Mouse (Mus musculus) ES-Bruce4 (cell line): ENCODE data around the gene Trdmt1. TPM values are rescaled to one million over a fixed set of nuclear protein-coding genes. Genes with fewer than 3 reads are reported as not detected.

Source experiments
- H3K27ac ChIP-seq: 2 replicates; pipeline ENCODE4 v1.5.1; 2012; ENCODE audit warnings: low read length, inconsistent platforms; ENCODE audit not compliant: insufficient read depth
- H3K27me3 ChIP-seq: 2 replicates; pipeline ENCODE4 v1.6.1; 2012; ENCODE audit warnings: mild to moderate bottlenecking, low read length, inconsistent platforms; ENCODE audit not compliant: control insufficient read depth, poor library complexity, insufficient read depth, severe bottlenecking
- H3K36me3 ChIP-seq: 2 replicates; pipeline ENCODE4 v1.6.1; 2012; ENCODE audit warnings: inconsistent platforms, mild to moderate bottlenecking, low read length, moderate library complexity; ENCODE audit not compliant: control insufficient read depth, poor library complexity, insufficient read depth, severe bottlenecking
- H3K4me1 ChIP-seq: one replicate; pipeline ENCODE4 v1.8.1; 2011; ENCODE audit warnings: low read length; ENCODE audit not compliant: control insufficient read depth, insufficient read depth
- H3K4me3 ChIP-seq: 2 replicates; pipeline ENCODE4 v1.5.1; 2011; ENCODE audit warnings: low read depth, mild to moderate bottlenecking, low read length
- H3K9ac ChIP-seq: 2 replicates; pipeline ENCODE4 v1.6.1; 2012; ENCODE audit warnings: low read depth, mild to moderate bottlenecking, inconsistent platforms; ENCODE audit not compliant: poor library complexity, severe bottlenecking
- H3K9me3 ChIP-seq: replicated peaks from 2 replicates; pipeline ENCODE4 v1.6.1; 2012; ENCODE audit warnings: mild to moderate bottlenecking, low read length, inconsistent platforms; ENCODE audit not compliant: control insufficient read depth, poor library complexity, insufficient read depth, severe bottlenecking
- CTCF ChIP-seq: IDR thresholded peaks from one replicate; pipeline ENCODE4 v1.8.1; 2011; ENCODE audit warnings: low read depth, low read length
- EP300 ChIP-seq: IDR thresholded peaks from 2 replicates; pipeline ENCODE4 v1.6.1; 2011; ENCODE audit warnings: low read depth, low read length; ENCODE audit not compliant: insufficient read depth
- POLR2A ChIP-seq: IDR thresholded peaks from one replicate; pipeline ENCODE4 v1.8.1; 2011; ENCODE audit warnings: low read length; ENCODE audit not compliant: insufficient read depth
- polyA plus RNA-seq: library from polyadenylated mRNA; stranded (reverse); fragments of >200 nt; gene quantifications from 2 replicates; pipeline ENCODE4 v1.2.4, GENCODE M21; 2011; ENCODE audit warnings: low read depth; ENCODE audit not compliant: missing spikeins, insufficient read depth, insufficient read length

Trdmt1 gene
- polyA plus RNA-seq, 1 experiment: 14.9 TPM

DNA sequence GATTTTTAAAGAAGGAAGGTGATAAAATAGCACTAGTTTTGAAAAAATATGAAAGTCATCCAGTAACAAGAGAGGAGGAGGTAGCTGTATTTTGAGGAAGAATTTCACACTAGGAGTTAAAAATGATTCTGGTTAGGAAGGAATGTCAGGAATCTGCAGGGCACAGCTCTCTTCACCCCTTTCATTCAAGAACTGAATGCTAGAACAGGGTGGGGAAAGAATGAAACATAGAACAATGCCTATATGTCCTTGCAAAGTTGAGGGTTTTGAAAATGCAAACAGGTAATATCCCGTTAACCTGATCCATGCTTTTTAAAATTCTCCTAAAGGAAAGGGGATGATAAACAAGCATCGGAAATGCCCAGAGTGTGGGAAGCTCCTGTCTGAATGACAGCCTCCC lies 9.5 kb upstream of the Trdmt1 start:
- Histone ChIP-seq H3K27me3 (no peaks in the 10 kb centered on the region), H3K36me3 (no peaks in the 10 kb centered on the region), H3K27ac (no peak overlapping the region), H3K9ac (no peak overlapping the region), H3K4me3 (no peak overlapping the region), H3K9me3 (no peaks in the 10 kb centered on the region), H3K4me1 (no peaks in the 10 kb centered on the region)
- TF ChIP-seq POLR2A (no peak), EP300 (no peak), CTCF (no peak)

DNA sequence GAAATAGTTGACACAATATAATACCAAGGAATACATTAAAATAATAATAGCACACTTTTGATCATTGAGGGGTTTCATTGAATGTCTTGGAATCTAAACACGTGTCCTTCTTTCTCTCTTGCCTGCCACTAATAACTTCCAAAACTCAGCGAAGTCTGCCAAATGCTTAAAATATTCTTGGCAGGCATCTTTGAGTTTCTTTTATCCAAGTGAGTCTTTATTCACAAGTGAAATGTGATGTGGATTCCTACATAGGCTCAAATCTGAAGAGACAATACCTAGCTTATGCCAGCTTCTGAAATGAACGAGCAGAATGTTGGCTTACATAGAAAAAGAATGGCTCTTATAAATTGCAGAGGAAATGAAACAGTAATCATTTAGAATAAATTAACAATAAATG lies 4.3 kb upstream of the Trdmt1 start:
- Histone ChIP-seq H3K27me3 (no peaks in the 10 kb centered on the region), H3K9me3 (no peaks in the 10 kb centered on the region), H3K36me3 (no peaks in the 10 kb centered on the region), H3K27ac (no peak overlapping the region), H3K4me1 (no peaks in the 10 kb centered on the region), H3K9ac (no peak overlapping the region), H3K4me3 (no peak overlapping the region)
- TF ChIP-seq EP300: no peak

DNA sequence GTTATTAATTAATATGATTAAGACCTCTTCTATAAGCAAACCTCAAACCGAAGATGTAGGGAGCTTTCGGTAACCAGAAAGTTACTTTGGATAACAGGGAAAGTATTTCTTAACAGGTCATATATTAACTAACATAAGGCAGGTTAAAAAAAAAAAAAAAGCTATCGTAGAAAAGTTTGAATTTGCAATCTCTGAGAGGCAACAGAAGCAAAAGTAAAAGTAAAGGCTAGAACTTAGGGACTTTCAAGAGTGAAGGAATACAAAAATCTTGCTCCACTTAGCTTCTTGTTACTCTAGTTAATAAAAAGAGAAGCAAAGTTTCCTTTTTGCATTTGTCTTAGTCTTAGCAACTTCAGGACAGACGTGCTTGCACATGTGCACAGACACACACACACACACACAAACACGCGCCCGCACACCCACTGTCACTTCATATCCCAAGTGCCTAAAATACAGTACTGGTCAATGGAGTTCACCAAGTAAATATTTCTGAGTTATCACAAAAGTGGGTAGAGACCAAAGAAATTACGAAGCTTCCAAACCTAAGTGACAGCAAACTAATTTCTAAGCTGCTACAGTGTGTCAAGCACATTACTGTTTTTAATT lies 846 bp downstream of the Trdmt1 start:
- peak overlapping the region; percentile 54; the same call in 1 of the 2 replicates for H3K9ac ChIP-seq
- no peaks in the 10 kb centered on the region for H3K9me3 ChIP-seq
- no peaks in the 10 kb centered on the region for H3K36me3 ChIP-seq
- no peak for TF ChIP-seq POLR2A
- TF ChIP-seq EP300: no peak
- TF ChIP-seq CTCF: no peak
- peak overlapping the region; percentile 80; the same call in 1 of the 2 replicates for H3K4me3 ChIP-seq
- H3K27ac ChIP-seq: no peak overlapping the region
- no peaks in the 10 kb centered on the region for H3K4me1 ChIP-seq
- H3K27me3 ChIP-seq: no peaks in the 10 kb centered on the region

DNA sequence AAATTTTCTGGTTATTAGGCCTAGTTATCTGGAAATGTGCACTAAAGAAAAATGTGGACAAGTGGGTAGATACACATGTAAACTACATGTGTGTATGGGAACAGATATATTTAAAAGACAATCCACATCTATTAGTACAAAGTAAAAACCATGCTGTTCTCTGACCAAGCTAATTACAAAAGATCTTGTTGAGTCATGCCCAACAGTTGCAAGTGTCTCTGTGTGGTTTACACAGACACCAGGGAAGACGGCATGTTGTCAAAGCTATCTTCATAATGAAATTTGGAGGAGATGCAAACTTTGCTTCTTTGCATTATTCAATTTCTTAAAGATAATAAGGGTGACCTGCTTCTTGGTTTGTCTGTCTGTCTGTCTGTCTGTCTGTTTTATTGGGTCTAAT lies 4.6 kb downstream of the Trdmt1 start:
- Histone ChIP-seq H3K9ac (no peak overlapping the region), H3K36me3 (no peaks in the 10 kb centered on the region), H3K27me3 (no peaks in the 10 kb centered on the region), H3K4me3 (no peak overlapping the region), H3K4me1 (no peaks in the 10 kb centered on the region), H3K9me3 (no peaks in the 10 kb centered on the region), H3K27ac (no peak overlapping the region)
- TF ChIP-seq EP300: no peak
- no peak for TF ChIP-seq CTCF
- no peak for TF ChIP-seq POLR2A

DNA sequence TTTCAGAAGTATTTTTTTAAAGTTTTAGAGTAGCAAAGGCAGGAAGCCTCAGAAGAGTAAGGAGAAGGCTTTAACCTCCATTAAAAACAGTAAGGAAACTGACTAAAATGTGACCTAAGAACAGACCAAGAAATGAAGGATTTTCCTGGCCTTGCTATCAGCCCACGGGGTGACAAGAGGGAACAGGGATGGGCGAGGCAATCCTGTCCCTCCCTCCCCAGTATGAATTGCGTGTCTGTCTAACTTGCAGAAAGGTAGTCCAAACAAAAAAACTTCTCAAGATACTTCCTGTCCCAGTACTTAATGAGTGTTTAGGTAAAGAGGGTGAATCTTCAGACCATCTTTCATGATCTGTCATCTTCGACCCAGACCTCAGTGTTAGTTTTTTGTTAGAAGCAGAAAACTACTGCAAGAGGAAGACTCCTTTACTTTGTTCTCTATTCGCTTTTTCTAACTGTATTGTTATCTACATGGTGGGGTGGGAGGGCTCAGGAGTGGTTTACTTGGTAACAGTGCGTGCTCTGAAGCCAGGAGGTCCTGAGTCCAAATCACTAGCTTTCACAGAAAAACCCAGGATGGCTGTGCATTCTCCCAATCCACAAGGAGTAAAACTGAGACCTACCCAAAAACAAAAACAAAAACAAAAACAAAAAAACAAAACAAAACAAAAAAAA lies 5.6 kb downstream of the Trdmt1 start:
- TF ChIP-seq POLR2A: no peak
- no peak for TF ChIP-seq CTCF
- TF ChIP-seq EP300: no peak
- Histone ChIP-seq H3K4me3 (no peak overlapping the region), H3K9me3 (no peaks in the 10 kb centered on the region), H3K4me1 (no peaks in the 10 kb centered on the region), H3K9ac (no peak overlapping the region), H3K27ac (no peak overlapping the region), H3K27me3 (no peaks in the 10 kb centered on the region), H3K36me3 (no peaks in the 10 kb centered on the region)

DNA sequence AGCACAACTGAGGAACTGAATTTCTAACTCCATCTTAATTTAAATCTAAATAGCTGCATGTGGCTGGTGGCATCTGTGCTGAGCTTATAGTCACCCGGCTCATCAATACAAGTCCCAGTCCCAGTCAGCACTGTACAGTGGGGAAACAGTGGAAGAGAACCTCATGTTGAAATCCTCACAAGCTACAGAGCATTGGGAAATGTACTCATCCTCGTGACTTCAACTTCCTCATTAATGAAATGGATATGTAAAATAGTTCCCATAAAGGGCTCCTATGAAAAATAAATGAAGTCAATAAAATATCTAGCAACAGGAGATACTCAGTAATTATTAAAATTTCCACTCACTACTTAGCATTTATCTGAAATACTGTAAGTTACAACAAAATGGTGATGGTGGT lies 6.2 kb downstream of the Trdmt1 start:
- Histone ChIP-seq H3K9ac (no peak overlapping the region), H3K27ac (no peak overlapping the region), H3K9me3 (no peaks in the 10 kb centered on the region), H3K36me3 (no peaks in the 10 kb centered on the region), H3K4me1 (no peaks in the 10 kb centered on the region), H3K27me3 (no peaks in the 10 kb centered on the region), H3K4me3 (no peak overlapping the region)
- TF ChIP-seq CTCF (no peak), EP300 (no peak), POLR2A (no peak)
